In genomic region chrX:13054612-13055011, GRCm38 (mm10) we compare ENCODE assay signal across 15 mouse cellular contexts. TPM values are rescaled to one million over a fixed set of nuclear protein-coding genes. Genes with fewer than 3 reads are reported as not detected.
DNase-seq lines count a peak whose midpoint lies in the region; ATAC-seq and TF ChIP-seq lines count a peak whose summit lies in the region.
"Had no signal": no experiment of that assay in that cellular context is flagged by ENCODE, and none has a peak within 500 bp of the region (broad histone marks: within the 10 kb centered on the region; RNA-seq: fewer than 3 reads in every experiment).

No protein-coding gene starts in this region.

- no peak overlapping the region; the same call in 1 of the 2 replicates for H3K27ac ChIP-seq in intestine, postnatal 0 days (ENCODE audit: low read depth, low read length)
- no peak overlapping the region for H3K27ac ChIP-seq in forebrain, embryonic 13.5 days
- H3K27ac ChIP-seq: gastrocnemius, adult 2 months; hindbrain, embryonic 12.5 days; kidney, postnatal 0 days; midbrain, embryonic 15.5 days had no signal

- no peak for TF ChIP-seq CTCF in brain, embryonic 14.5 days (IDR thresholded peaks at IDR 0.05; ENCODE audit: borderline replicate concordance, extremely low read depth, insufficient read depth, insufficient read length)
- no peak for TF ChIP-seq CTCF in intestine, postnatal 0 days (IDR thresholded peaks at IDR 0.05; ENCODE audit: low read depth)

- no peak for TF ChIP-seq POLR2A in brain, embryonic 14.5 days (IDR thresholded peaks at IDR 0.05; ENCODE audit: borderline replicate concordance, extremely low read depth, insufficient read depth, insufficient read length, poor library complexity, severe bottlenecking)

- ATAC-seq in intestine, postnatal 0 days = peak; percentile 73
- ATAC-seq in forebrain, embryonic 13.5 days = no peak
- ATAC-seq: midbrain, embryonic 15.5 days had no signal

- WGBS in intestine, postnatal 0 days = 50% methylated on average over 1 of the region's 1 CpGs
- WGBS in forebrain, embryonic 13.5 days = 77% methylated on average over 1 of the region's 1 CpGs

- H3K4me2 ChIP-seq in intestine, postnatal 0 days (replicated peaks; ENCODE audit: low read depth) = no peak overlapping the region
- H3K4me2 ChIP-seq in forebrain, embryonic 13.5 days = no peak overlapping the region
- H3K4me2 ChIP-seq: hindbrain, embryonic 12.5 days; lung, embryonic 14.5 days; midbrain, embryonic 15.5 days had no signal

- H3K4me3 ChIP-seq in intestine, postnatal 0 days (ENCODE audit: low read depth, low read length) = no peak overlapping the region
- no peak overlapping the region for H3K4me3 ChIP-seq in forebrain, embryonic 13.5 days
- H3K4me3 ChIP-seq: gastrocnemius, adult 2 months; hindbrain, embryonic 12.5 days; midbrain, embryonic 15.5 days had no signal

- DNase-seq in ovary, postnatal 36 days (ENCODE audit: low spot score) = peak; percentile 10
- DNase-seq in ovary, postnatal 10 days (ENCODE audit: low spot score) = no peak
- DNase-seq in brain, embryonic 14.5 days (ENCODE audit: low read depth) = peak; percentile 12
- DNase-seq in spleen, postnatal 36 days (ENCODE audit: low spot score in 2 of 2) = peak; percentile 52 to 68
- no peak for DNase-seq in right cerebral cortex, adult 2 months (ENCODE audit: low spot score in 2 of 2)
- no peak for DNase-seq in cerebellum, adult 9-10 months
- DNase-seq: cerebellum, postnatal 10 days; gastrocnemius, adult 2 months; lung, embryonic 14.5 days had no signal

- no peaks in the 10 kb centered on the region for H3K27me3 ChIP-seq in intestine, postnatal 0 days (replicated peaks; ENCODE audit: control insufficient read depth, insufficient read depth, low read length)
- H3K27me3 ChIP-seq in forebrain, embryonic 13.5 days = peaks cover 6% of the 10 kb centered on the region; the same call in 1 of the 2 replicates
- H3K27me3 ChIP-seq: CH12.LX; midbrain, embryonic 15.5 days had no signal

- no peaks in the 10 kb centered on the region; the same call in 1 of the 2 replicates for H3K4me1 ChIP-seq in intestine, postnatal 0 days (replicated peaks; ENCODE audit: control insufficient read depth, insufficient read depth, low read length)
- H3K4me1 ChIP-seq in forebrain, embryonic 13.5 days = no peaks in the 10 kb centered on the region
- H3K4me1 ChIP-seq: hindbrain, embryonic 12.5 days; midbrain, embryonic 15.5 days had no signal

- no peaks in the 10 kb centered on the region for H3K36me3 ChIP-seq in intestine, postnatal 0 days (ENCODE audit: control insufficient read depth, insufficient read depth)
- H3K36me3 ChIP-seq in forebrain, embryonic 13.5 days (ENCODE audit: poor library complexity, severe bottlenecking) = no peaks in the 10 kb centered on the region
- H3K36me3 ChIP-seq: hindbrain, embryonic 12.5 days; midbrain, embryonic 15.5 days had no signal

- H3K9ac ChIP-seq in intestine, postnatal 0 days (ENCODE audit: low read depth, low read length) = no peak overlapping the region
- H3K9ac ChIP-seq in forebrain, embryonic 13.5 days = no peak overlapping the region
- H3K9ac ChIP-seq: hindbrain, embryonic 12.5 days; lung, embryonic 14.5 days; midbrain, embryonic 15.5 days had no signal

- H3K9me3 ChIP-seq in intestine, postnatal 0 days (ENCODE audit: control insufficient read depth) = no peaks in the 10 kb centered on the region
- no peaks in the 10 kb centered on the region for H3K9me3 ChIP-seq in forebrain, embryonic 13.5 days (replicated peaks)
- H3K9me3 ChIP-seq: hindbrain, embryonic 12.5 days; midbrain, embryonic 15.5 days had no signal

RNA-seq across cellular contexts. Expression of gene Usp9x, which starts 16.7 kb away (rescaled TPM):
- polyA plus RNA-seq in brain, embryonic 14.5 days (2012; rRNA removed) = 46.0 and 74.4 TPM in 2 replicates
- 16.4 and 17.3 TPM in 2 replicates for polyA plus RNA-seq in intestine, postnatal 0 days (2015; fragmentation: Nextera tagmentation; extraction: Ambion mirVana)
- polyA plus RNA-seq in forebrain, embryonic 13.5 days (2015; fragmentation: Nextera tagmentation; extraction: Ambion mirVana) = 36.6 and 43.5 TPM in 2 replicates

Comparison
In these comparisons a context has a peak if more than half of its experiments do, and no peak if none do; other contexts are left out.
1. DNase-seq: peak in ovary, postnatal 36 days (single experiment), brain, embryonic 14.5 days (single experiment) and spleen, postnatal 36 days (2 of 2); none in ovary, postnatal 10 days (single experiment), right cerebral cortex, adult 2 months (0 of 2) and cerebellum, adult 9-10 months (single experiment).